Mouse (Mus musculus): Measurements from ENCODE around the gene Polr1d.

The Polr1d gene

DNA sequence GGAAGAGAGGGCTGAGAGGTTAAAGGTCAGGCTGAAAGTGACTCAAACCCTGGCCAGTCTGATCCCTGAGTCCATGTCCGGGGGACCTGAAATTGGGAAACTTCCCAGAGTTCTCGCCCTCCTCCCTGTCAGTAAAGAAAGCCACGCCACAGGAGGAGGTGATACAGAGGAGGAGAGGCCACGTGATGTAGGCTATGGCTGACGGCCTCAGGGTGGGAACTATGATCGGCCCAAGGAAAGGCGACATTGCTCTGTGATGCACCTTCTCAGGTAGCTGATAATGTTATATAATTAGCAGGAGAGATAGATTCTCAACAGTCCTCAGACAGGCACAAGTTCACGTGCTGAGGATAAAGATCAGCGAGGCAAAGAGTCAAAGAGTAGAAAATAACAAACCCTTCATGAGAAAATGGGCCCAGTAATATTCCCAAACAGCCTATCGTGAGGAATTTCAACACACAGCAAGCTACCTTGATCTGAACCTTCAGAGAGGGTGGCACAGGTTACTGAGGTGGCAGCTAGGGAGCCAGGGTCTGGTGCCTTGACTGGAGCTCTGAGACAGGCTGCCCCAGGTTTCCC lies 20.0 kb upstream of the Polr1d start:
- no peak for DNase-seq

DNA sequence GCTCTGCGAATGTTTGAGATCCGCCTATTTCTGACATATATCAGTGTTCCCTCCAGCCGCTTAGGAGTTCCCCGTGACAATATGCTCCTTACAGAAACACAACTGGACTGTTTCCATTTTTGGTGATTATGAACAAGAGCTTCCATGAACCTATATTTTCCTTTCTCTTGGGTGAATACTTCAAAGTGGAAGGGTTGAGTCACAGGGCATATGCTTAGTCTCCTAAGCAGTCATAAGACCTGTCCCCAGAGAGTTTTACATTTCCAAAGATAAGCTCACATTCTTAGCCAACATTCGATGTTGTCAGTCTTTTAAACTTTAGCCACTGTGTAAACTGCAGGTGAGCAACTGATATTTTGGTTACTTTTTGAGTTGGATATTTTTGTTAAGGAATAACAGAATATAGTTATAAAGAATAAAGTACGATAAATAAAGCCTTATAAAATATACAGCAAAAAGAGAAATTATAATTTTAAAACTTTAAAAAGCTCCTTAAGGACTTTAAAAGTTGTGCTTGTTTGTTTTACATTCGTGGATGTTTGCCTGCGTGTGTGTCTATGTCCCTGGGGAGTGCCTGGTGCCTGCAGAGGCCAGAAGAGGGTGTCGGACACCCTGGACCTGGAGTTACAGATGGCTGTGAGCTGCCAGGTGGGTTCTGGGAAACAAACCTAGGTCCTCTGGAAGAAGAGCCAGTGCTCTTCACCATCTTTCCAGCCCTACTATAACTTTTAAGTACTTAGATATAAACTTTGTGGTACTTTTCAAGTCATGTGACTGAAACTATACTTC lies 19.0 kb upstream of the Polr1d start:
- DNase-seq = no peak

DNA sequence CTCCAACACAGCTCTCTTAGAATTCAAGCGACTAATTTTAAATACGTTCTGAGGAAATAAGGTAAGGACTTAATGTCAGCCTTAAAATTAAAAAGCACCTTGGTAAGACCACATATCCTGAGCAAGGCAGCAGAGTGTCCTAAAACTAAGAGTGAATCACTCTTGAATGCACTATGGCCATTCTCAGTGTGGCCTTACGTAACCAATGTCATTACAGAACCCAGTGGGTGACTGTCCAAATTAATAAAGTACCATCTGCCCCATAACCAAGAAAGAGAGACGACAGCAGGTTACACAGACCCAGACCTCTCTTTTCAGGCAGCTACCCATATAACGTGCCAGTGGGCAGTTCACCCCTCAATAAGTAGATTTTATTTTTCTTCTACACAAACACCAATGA lies 18.2 kb upstream of the Polr1d start:
- no peak for DNase-seq

DNA sequence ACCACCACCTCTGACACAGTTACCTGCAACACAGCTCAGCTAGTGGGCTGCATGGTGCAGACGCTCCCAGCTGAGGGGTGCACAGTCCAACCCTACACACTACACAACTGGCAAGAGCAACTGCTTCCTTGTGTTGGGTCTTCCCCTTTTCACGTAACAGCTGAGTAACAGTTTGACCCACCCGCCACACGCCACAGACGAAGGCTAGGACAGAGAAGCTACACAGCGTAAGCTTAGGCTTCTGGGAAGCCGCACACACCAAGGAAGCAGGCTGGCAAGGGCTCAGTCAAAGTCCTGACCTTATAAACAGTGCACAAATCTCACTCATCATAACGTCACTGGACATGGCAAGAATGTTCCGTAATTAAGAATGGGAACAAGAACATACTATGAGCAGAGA lies 17.5 kb upstream of the Polr1d start:
- DNase-seq = no peak

DNA sequence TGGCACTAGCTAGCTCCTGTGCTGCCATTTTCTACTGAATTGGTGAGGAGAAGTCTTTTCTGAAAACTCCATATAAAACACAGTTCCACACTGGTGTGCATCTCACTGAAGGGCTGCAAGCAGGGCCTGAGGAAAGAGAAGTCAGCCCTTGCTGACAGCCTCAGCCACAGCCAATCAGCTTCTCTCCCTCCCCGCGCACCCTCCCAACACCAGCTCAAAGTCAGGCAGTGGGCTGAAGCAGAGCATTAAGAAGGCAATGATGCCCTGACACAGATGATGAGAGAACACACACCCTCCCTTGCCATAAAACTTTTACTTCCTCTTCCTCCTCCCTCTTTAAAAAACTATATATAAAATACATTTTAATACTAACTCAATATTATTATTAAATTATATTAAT lies 16.8 kb upstream of the Polr1d start:
- DNase-seq = no peak

DNA sequence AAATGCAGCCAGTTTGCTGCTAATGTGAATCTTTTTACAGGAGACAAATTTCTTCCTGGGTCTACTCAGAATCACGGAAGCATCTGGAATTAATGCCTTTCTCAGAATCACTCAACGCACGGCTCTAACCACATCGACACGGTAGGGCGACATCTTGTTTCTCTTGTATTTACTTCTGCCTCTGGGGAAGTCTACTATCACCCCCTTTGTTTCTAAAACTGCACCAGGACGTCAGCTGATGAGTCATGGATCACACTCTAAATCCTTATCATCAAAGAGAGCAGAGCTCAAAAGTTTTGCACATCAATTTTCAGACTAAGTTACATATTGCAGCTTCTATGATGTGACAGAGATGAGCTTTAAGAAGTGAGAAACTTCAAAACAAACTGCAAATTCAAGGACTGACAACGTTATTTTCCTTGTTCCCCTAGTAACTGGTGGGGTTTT lies 13.6 kb upstream of the Polr1d start:
- no peak for DNase-seq

DNA sequence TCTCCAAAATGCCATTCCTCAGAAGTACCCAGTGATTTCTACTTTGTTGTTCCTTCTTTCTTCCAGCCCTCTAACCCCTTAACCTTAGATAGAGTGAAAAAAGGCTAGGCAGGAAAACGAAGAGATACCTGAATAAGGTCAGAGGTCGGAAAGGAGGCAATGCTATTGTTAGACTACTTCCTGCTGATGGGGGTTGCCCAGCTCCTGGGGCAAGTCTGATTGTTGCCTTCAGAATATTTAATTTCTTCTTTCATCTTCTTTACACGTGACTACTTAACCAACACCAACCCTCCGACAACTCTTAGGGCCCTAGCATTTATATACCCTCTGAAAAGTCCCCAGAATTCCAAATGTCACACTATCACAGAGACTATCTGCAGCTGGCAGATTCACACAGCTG lies 10.7 kb upstream of the Polr1d start:
- no peak for DNase-seq

DNA sequence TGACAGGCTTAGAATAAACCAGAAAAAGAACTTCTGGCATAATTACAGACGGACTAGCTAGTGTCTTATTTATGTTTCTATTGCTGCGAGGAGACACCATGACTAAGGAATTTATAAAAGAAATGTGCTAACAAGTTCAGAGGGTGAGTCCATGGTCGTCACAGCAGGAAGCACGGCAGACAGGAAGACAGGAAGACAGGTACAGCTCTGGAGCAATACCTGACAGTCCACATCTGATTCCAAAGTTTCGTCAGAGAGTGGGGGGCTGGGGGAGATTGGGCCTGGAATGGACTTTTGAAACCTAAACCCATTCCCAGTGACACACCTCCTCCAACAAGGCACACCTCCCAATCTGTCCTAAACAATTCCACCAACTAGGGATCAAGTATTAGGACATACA lies 9.9 kb upstream of the Polr1d start:
- DNase-seq = no peak

DNA sequence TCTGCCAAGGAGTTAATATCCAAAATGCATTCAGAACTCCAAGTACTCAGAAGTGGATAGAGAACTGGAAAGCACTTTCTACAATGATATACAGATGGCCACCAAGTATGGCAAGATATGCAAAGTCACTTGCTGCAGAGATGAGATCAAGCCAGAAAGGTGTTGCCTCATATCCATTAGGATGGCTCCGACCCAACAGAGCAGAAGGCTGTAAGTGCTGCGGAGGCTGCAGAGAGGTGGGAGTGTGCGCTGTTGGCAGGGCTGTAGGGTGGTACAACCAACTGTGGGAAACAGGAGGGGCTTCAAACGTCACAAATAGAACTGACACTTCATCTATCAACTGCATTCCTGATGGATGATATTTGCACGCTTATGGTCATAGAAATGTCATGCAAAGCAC lies 8.0 kb upstream of the Polr1d start:
- DNase-seq = no peak

DNA sequence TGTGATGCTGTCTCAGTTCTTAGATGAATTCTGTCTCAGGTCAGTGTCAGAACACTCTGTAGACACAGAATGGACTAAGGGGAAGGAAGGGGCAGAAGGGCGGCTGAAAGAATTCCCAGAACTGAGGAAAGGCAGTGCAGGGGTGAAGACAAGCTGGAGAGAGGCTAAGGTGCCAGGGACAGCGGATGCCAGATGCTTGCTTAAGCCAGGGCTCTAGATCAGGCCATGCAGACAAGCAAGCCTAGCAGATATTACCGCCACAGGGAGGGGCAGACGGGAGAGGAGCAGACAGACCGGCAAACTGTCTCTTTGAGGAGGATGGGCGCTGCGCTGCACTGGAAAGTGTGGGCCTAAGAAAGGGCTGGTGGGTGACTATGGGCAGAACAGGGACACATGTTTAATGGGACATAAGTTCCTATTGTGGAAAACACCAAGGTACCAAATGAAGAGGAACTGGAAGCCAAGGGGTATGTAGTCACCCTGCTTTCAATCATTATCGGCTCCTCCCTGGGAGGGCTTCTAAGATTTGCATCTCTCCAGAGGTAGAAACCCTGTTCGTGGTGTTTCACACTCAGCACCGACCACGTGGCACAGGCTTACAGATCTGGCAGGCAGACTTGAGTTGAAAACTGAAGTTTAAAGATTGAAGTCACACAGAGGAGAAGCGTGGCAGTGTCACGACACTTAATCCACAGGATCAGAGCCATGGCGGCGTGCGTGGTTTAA lies 5.9 kb upstream of the Polr1d start:
- no peak for DNase-seq

DNA sequence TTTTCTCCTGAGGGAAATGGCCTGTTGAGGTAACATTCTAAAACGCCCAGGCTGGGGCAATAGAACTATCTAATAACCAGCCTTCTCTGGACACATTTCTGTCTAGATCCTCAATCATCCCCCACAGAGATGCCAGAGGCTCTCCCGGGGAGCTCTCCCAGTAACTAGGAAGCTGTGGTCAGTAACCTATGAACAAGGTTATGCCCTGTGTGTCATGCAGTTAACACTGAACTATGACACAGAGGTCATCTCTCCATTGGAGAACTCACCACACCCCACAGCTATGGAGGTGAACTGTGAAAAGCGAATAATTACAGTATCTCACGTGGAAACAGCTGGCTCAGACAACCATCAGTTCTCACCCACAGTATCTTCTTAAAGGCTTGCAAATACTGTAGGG lies 5.0 kb upstream of the Polr1d start:
- no peak for DNase-seq

DNA sequence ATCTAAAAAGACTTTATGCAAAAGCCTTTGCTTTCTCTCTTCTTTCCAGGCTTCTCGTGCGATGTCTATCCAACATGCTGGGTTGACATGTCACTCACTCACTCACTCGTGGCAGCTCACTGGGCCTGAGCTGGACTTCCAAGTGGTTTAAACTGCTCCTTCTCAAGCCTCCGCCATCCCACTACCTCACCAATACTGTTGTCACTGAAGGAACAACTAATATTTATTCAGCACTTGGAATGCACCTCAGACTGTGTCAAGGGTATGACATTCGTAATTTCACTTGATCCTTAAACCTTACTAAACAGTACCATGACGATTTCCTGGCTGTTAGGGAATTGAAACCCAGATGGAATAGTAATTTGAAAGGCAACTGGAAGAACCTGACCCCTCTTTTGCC lies 3.0 kb upstream of the Polr1d start:
- no peak for DNase-seq

DNA sequence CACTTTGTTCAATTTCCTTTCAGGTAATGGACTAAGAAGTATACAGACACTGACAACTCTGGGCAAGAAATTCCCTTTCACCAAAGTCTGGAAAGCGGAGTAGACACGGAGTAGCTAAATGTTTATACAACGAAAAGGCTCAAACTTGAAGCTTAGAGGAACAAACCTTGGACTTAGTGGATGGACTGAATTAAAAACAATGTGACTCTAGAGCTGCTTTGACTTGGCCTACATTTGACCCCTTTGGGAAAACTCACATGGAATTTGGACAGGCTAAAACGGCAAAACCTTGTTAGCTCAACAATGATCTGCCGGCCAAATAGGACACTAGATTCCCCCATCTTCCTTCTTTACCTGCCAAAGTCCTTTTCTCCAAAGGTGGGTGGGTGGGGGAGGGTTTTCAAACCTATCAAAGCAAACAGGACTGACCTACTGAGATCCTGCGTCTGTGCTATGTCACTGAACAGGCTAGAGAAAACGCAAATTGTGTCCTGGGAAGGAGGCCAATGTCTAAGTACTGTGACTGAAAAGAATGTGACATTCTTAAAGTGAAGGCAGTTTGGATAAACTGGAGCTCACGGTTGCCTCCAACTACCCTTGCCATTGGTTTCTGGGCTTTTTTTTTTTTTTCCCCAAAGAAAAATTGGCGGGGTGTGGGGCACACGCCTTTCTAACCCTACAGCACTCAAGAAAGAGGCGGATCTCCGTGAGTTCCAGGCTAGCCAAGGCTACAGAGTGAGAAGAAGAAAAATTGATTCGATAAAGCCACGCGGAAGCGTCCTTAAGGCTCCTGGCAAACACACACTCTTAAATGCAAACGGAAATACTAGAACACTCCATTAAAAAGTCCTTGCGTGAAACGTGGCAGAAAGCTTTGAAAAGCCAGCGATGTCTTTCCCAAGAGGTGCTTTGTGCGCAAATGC lies 1.5 kb upstream of the Polr1d start:
- no peak for DNase-seq

DNA sequence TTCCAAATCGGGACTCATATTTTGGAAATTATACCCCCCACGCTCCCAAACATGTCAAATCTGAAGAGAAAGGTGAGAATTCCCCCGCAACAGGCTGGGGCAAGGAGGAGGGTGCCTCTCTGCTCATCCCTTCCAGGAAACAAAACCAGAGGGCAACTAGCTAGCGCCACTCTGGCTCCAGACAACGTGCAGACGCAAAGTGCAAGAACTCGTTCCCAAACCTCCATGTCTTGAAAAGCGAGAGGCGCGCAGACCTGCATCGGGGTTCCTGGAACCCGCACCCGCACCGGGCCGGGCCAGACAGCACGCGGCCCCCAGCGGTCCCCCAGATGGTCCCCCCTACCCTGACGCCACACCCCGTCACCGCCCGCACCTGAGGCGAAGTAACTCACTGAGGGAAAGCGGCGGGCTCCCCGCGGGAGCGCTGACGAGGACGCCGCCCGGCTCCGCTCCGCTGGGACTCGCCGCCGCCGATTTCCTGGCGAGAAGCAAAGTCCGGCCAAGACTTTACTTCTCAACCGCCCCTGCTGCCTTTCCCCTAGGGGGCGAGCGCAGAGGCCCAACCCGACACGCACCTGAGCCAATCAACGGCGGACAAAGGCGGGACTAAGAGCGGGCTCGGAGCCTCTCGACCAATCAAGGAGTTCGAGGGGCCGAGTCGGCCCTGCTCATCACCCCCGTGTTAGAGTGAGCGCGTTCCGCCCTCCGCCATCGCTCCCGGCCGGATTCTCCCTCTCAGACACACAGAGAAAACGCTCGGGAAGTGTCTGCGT lies 638 bp upstream of the Polr1d start, which contains the start of gene Lnx2:
Gene Lnx2 (minus strand): TSS at position 561 of the 773 bp plus-strand sequence.
- DNase-seq = peak; percentile 95

DNA sequence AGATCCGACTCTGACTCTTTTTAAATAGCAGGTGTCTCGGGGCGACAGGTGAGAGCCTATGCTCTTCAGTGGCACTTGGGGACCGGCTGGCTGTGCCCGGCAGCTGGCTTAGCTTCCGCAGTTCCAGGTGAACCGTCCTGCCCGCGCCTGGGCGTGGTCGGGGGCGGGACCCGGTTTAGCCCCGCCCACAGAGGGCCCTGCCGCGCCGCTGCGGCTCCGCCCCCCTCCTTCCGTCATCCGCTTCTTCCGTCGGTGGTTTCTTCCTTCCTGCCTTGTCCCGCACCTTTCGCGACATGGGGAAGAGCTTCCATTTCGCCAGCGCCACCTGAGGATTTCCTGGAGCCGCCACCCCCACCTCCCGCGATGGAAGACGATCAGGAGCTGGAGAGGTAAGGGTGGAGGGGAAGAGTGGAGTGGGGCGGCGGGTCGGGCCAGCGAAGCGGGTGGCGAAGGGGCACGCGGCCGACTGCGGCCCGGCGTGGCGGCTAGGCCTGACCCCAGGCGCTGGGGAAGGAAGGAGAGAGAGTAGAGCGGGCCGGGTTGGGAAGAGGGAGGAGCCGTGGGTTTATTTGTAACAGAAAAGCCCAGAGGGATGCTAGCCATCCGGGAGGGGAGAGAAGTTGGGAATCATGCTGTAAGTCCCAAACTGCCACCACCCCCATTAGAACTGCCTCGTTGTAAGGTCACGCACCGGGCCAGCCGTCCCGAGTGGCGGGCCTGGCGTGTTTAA lies 620 bp downstream of the Polr1d start:
- DNase-seq = peak; percentile 87

DNA sequence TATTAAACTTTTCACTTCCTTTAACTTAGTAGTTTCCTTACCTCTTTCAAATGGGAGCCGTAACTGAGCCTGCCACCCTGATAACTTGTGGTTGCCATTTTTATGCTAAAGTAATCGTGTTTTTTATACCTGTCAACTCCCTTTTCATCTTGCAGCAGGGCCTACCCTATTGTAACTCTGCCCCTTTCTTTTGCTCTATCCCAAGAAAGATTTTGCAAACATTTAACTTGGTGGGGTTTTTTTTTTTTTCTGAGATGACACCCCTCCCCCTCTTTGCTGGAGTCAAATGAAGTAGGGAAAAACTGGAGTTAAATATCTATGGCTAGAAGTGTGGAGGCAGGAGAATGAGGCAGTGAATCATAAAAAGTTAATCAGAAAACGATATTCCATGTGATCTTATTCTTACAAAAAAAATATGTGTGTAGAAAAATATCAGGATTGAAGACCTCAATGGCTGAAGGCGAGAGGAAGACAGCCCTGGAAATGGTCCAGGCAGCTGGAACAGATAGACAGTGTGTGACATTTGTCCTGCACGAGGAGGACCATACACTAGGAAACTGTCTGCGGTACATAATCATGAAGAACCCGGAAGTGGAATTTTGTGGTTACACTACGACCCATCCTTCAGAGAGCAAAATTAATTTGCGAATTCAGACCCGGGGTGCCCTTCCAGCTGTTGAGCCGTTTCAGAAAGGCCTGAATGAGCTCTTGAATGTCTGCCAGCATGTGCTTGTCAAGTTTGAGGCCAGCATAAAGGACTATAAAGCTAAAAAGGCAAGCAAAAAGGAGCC lies 1.5 kb downstream of the Polr1d start:
- no peak for DNase-seq

DNA sequence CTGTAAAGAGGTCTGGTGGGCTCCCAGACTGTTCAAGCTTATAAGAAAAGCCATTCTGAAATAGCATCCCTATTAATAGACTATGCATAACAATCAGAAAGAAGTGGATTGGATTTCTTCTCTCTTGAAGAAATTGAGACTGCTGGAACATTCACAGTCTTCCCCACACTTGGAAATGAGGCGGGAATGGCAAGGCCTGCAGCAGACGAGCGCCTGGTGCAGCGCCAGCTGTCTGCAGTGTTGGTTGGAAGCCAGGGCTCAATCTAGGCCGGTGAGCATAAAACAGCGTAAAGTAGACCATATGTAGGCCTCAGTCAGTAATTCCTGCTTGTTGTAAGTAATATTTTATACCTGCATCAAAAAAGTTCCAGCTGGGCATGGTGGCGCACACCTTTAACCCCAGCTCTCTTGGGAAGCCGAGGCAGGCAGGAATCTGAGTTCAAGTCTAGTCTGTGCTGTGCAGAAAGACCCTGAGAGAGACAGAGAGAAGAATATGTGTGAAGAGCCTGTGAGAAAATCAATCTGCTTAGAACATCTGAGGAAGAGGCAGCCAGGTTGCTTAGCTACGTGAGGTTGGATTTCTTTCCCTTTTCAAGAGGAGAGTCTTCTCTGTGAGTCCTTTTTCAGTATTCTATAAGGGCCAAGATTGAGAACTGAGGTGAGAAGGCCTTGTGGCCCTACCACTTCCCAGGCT lies 8.5 kb downstream of the Polr1d start:
- DNase-seq = peak; percentile 81

DNA sequence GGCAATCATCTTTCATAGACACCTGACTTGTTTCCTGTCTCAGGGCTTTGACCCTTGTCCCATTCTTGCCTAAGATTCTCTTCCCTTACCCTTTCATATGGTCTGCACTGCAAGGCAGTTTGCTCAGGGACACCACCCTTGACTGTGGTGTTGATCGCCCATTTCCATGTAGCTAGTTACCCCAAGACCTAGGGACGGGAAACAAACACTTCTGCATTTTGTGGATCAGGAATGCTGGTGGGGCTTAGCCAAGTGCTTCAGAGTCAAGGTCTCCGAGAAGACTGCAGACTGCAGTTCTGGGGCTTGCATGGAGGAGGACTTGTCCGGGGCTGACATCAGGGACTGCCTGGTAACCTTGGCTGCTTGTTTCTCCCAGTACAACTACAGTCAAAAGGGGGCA lies 10.0 kb downstream of the Polr1d start:
- DNase-seq = no peak

DNA sequence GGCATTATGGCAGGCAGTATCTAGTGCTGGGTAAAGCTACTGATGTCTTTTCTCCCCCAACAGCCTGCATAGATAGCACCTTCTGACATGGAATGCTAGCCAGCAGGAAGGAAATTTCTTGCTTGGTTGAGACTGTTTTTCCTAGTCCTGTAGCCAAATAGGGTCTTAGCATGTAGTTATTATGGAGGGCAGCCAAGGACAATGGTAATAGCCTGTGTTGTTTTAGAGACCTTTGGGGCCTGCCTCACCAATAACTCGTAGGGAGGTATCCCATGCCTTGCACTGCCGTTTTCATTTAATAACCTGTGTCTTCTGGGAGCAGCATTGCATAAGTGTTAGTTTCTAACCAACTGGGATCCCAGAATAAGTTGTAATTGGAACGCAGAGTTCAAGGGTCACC lies 13.0 kb downstream of the Polr1d start:
- DNase-seq = no peak
